Mouse (Mus musculus) heart, postnatal 10 days (tissue): ENCODE measurements around the gene Npb. TPM values are rescaled to one million over a fixed set of nuclear protein-coding genes. Genes with fewer than 3 reads are reported as not detected.
"Not testable (repeated sequence)": the region's sequence is repeated elsewhere in the genome, so short reads cannot be mapped to it uniquely, and the experiment has no call there.

Experiments used
- DNase-seq, 2 experiments: peaks; one replicate each; pipeline ENCODE4 v3.0.0; 2021
- intact Hi-C: fragments of 180-260 bp; cut with DNase I; formaldehyde crosslinking; loops from one replicate; pipeline ENCODE4 v1.15.1; 2025
- total RNA-seq, 2 experiments: library from RNA; stranded (reverse); gene quantifications; 2 replicates each; pipeline ENCODE4 v1.2.3; 2021

The Npb gene
- total RNA-seq, 2 experiments from 2014 or later, result 0.55 to 0.98 TPM

GRCm38 (mm10) chr11:120578694-120579243 lies 29.5 kb upstream of the Npb start:
- DNase-seq, result no peak
- intact Hi-C loops, result loop anchor here (2.0 kb wide), 1 partner anchor 62 kb away; no protein-coding TSS in a partner anchor

- DNase-seq, result peak; percentile 75 to 86
- intact Hi-C loops, result loop anchor here (2.0 kb wide), 2 partner anchors 33 to 63 kb away; no protein-coding TSS in a partner anchor
Observed at GRCm38 (mm10) chr11:120579316-120580107, 28.8 kb upstream of the Npb start.

GRCm38 (mm10) chr11:120580190-120580589 lies 28.1 kb upstream of the Npb start:
- no peak for DNase-seq
- intact Hi-C loops, result loop anchor here (2.0 kb wide), 1 partner anchor 33 kb away; no protein-coding TSS in a partner anchor

- intact Hi-C loops, result loop anchor here (2.0 kb wide), 1 partner anchor 32 kb away; no protein-coding TSS in a partner anchor
- DNase-seq, result peak; percentile 52 to 61
Observed at GRCm38 (mm10) chr11:120580871-120581331, 27.4 kb upstream of the Npb start.

GRCm38 (mm10) chr11:120581490-120582267 lies 26.6 kb upstream of the Npb start, which contains the start of gene Arhgdia:
Arhgdia (minus strand) TSS chr11:120581624.
- DNase-seq, result peak; percentile 93
- intact Hi-C loops, result loop anchor here (2.0 kb wide), 2 partner anchors 17 to 31 kb away; partner anchors contain the start of genes Alyref and Anapc11

GRCm38 (mm10) chr11:120582268-120582981 lies 25.9 kb upstream of the Npb start:
- DNase-seq, result peak; percentile 38 to 58
- intact Hi-C loops, result loop anchor here (2.0 kb wide), 1 partner anchor 16 kb away; the partner anchor contains the start of genes Alyref and Anapc11

- DNase-seq, result not testable (repeated sequence)
- intact Hi-C loops, result loop anchor here (2.0 kb wide), 1 partner anchor 16 kb away; the partner anchor contains the start of genes Alyref and Anapc11
Observed at GRCm38 (mm10) chr11:120582982-120583293, 25.3 kb upstream of the Npb start.

GRCm38 (mm10) chr11:120583937-120584336 lies 24.3 kb upstream of the Npb start:
- intact Hi-C loops, result loop anchor here (2.0 kb wide), 1 partner anchor 15 kb away; the partner anchor contains the start of genes Alyref and Anapc11
- DNase-seq, result no peak

GRCm38 (mm10) chr11:120588531-120588930 lies 19.7 kb upstream of the Npb start:
- no peak for DNase-seq
- intact Hi-C loops, result no loop called here

GRCm38 (mm10) chr11:120597240-120598235 lies 10.7 kb upstream of the Npb start:
- intact Hi-C loops, result loop anchor here (2.0 kb wide), 1 partner anchor 15 kb away; no protein-coding TSS in a partner anchor
- DNase-seq, result peak in 1 of 2 experiments; percentile 50

GRCm38 (mm10) chr11:120598283-120598989 lies 9.8 kb upstream of the Npb start, which contains the start of the genes Alyref and Anapc11:
Alyref (minus strand) TSS chr11:120598365.
Anapc11 (plus strand) TSS chr11:120598421.
- DNase-seq, result peak; percentile 96
- intact Hi-C loops, result loop anchor here (2.0 kb wide), 1 partner anchor 16 kb away; no protein-coding TSS in a partner anchor

GRCm38 (mm10) chr11:120598990-120599549 lies 9.2 kb upstream of the Npb start:
- intact Hi-C loops, result loop anchor here (2.0 kb wide), 1 partner anchor 16 kb away; no protein-coding TSS in a partner anchor
- DNase-seq, result no peak

GRCm38 (mm10) chr11:120600716-120601115 lies 7.6 kb upstream of the Npb start:
- intact Hi-C loops, result no loop called here

GRCm38 (mm10) chr11:120603545-120603944 lies 4.7 kb upstream of the Npb start:
- intact Hi-C loops, result no loop called here
- no peak for DNase-seq

More at GRCm38 (mm10) chr11:120600716-120601115, 7.6 kb upstream of the Npb start:
- no peak for DNase-seq

GRCm38 (mm10) chr11:120605667-120606066 lies 2.6 kb upstream of the Npb start:
- DNase-seq, result no peak
- intact Hi-C loops, result no loop called here

- intact Hi-C loops, result no loop called here
- DNase-seq, result no peak
Observed at GRCm38 (mm10) chr11:120606764-120607163, 1.5 kb upstream of the Npb start.

GRCm38 (mm10) chr11:120609250-120609649 lies 973 bp downstream of the Npb start:
- intact Hi-C loops, result no loop called here
- peak in 1 of 2 experiments; percentile 32 for DNase-seq
